Mouse (Mus musculus) CH12.LX (cell line): ENCODE results near the gene Taf10. TPM values are rescaled to one million over a fixed set of nuclear protein-coding genes. Genes with fewer than 3 reads are reported as not detected.
A peak's percentile ranks its signal among the peaks of the same experiment; 100 is the strongest.
"Not testable (repeated sequence)": the region's sequence is repeated elsewhere in the genome, so short reads cannot be mapped to it uniquely, and the experiment has no call there.

Source experiments
- DNase-seq: peaks from one replicate; pipeline ENCODE4 v3.0.0-alpha.2; 2013; ENCODE audit errors: extremely low read depth
- H3K27ac ChIP-seq: 2 replicates; pipeline ENCODE4 v1.5.1; 2012; ENCODE audit warnings: low read depth, mild to moderate bottlenecking, control low read depth, moderate library complexity; ENCODE audit not compliant: insufficient read depth
- H3K27me3 ChIP-seq: replicated peaks from 2 replicates; pipeline ENCODE3; 2012; ENCODE audit warnings: inconsistent platforms
- H3K36me3 ChIP-seq, 2 experiments: replicated peaks in 1 of 2; 2 replicates each; pipeline versions ENCODE3 to v1.6.1; 2012; ENCODE audit warnings: inconsistent platforms in 1 of 2, low read length in 1 of 2, mild to moderate bottlenecking in 1 of 2, mixed read lengths in 1 of 2, moderate library complexity in 1 of 2; ENCODE audit not compliant: control insufficient read depth in 1 of 2, insufficient read depth in 1 of 2
- H3K4me1 ChIP-seq, 2 experiments: 2 replicates each; pipeline ENCODE4 v1.6.1; 2012; ENCODE audit warnings: inconsistent platforms in 1 of 2, moderate library complexity in 1 of 2; ENCODE audit not compliant: insufficient read depth in 2 of 2, control insufficient read depth in 1 of 2
- H3K4me2 ChIP-seq: 2 replicates; pipeline ENCODE4 v1.6.1; 2012; ENCODE audit warnings: low read depth, mild to moderate bottlenecking, control low read depth; ENCODE audit not compliant: poor library complexity, insufficient read depth, severe bottlenecking
- H3K4me3 ChIP-seq, 3 experiments: fragments of 150-350 bp in 1 of 3; sonication (generic) in 1 of 3; replicated peaks in 1 of 3; 2 replicates each; pipeline versions ENCODE3 to v1.5.1; 2011 to 2012; ENCODE audit warnings: low read depth in 2 of 3, low read length in 2 of 3, mild to moderate bottlenecking in 2 of 3, moderate library complexity in 2 of 3, control low read depth in 1 of 3, improper control_type of control experiment in 1 of 3, inconsistent platforms in 1 of 3, mixed read lengths in 1 of 3; ENCODE audit not compliant: poor library complexity in 1 of 3
- H3K79me2 ChIP-seq: replicated peaks from 2 replicates; pipeline ENCODE4 v1.6.1; 2012; ENCODE audit warnings: mild to moderate bottlenecking, moderate library complexity; ENCODE audit not compliant: control insufficient read depth, poor library complexity, insufficient read depth, severe bottlenecking; ENCODE audit errors: extremely low read depth
- H3K9ac ChIP-seq: 2 replicates; pipeline ENCODE4 v1.6.1; 2012; ENCODE audit warnings: low read depth, mild to moderate bottlenecking, control low read depth, moderate library complexity; ENCODE audit not compliant: insufficient read depth
- H3K9me3 ChIP-seq: replicated peaks from 2 replicates; pipeline ENCODE3; 2012; ENCODE audit warnings: low read length, inconsistent platforms, mixed read lengths
- CHD1 ChIP-seq: IDR thresholded peaks from 2 replicates; pipeline ENCODE4 v1.6.1; 2012; ENCODE audit warnings: low read depth, low read length, improper control_type of control experiment, inconsistent platforms
- CTCF ChIP-seq, 2 experiments: IDR thresholded peaks in 1 of 2; conservative IDR thresholded peaks in 1 of 2; 2 replicates each; pipeline ENCODE4 v1.5.1; 2011 to 2012; ENCODE audit warnings: low read depth in 2 of 2, low read length in 2 of 2, improper control_type of control experiment in 1 of 2, inconsistent platforms in 1 of 2, mild to moderate bottlenecking in 1 of 2, moderate library complexity in 1 of 2
- E2F4 ChIP-seq: IDR thresholded peaks from 2 replicates; pipeline ENCODE4 v1.6.1; 2011; ENCODE audit warnings: low read depth, low read length, improper control_type of control experiment; ENCODE audit not compliant: insufficient replicate concordance
- ELF1 ChIP-seq: IDR thresholded peaks from 2 replicates; pipeline ENCODE4 v1.6.1; 2014; ENCODE audit warnings: low read depth, mild to moderate bottlenecking, inconsistent platforms, low read length, improper control_type of control experiment
- GABPA ChIP-seq: IDR thresholded peaks from 2 replicates; pipeline ENCODE4 v1.6.1; 2012; ENCODE audit warnings: low read depth, low read length, improper control_type of control experiment, inconsistent platforms; ENCODE audit not compliant: insufficient replicate concordance
- JUN ChIP-seq: IDR thresholded peaks from 2 replicates; pipeline ENCODE4 v1.6.1; 2011; ENCODE audit warnings: low read depth, mild to moderate bottlenecking, low read length, improper control_type of control experiment, moderate library complexity; ENCODE audit not compliant: insufficient read depth
- MAFK ChIP-seq: IDR thresholded peaks from 2 replicates; pipeline ENCODE4 v1.6.1; 2011; ENCODE audit warnings: low read length, improper control_type of control experiment; ENCODE audit not compliant: insufficient replicate concordance
- MAZ ChIP-seq: IDR thresholded peaks from 2 replicates; pipeline ENCODE4 v1.6.1; 2012; ENCODE audit warnings: low read depth, mild to moderate bottlenecking, inconsistent platforms, low read length, improper control_type of control experiment, moderate library complexity
- MXI1 ChIP-seq: IDR thresholded peaks from 2 replicates; pipeline ENCODE4 v1.6.1; 2011; ENCODE audit warnings: mild to moderate bottlenecking, low read depth, low read length, improper control_type of control experiment
- MYC ChIP-seq: IDR thresholded peaks from 2 replicates; pipeline ENCODE4 v1.6.1; 2011; ENCODE audit warnings: low read depth, mild to moderate bottlenecking, improper control_type of control experiment, low read length
- POLR2A ChIP-seq: IDR thresholded peaks from 2 replicates; pipeline ENCODE4 v1.6.1; 2011; ENCODE audit warnings: low read depth, mild to moderate bottlenecking, improper control_type of control experiment, low read length
- TBP ChIP-seq: conservative IDR thresholded peaks from 2 replicates; pipeline ENCODE4 v1.6.1; 2011; ENCODE audit warnings: low read depth, low read length, improper control_type of control experiment
- USF1 ChIP-seq: IDR thresholded peaks from 2 replicates; pipeline ENCODE4 v1.6.1; 2014; ENCODE audit warnings: low read depth, mild to moderate bottlenecking, inconsistent platforms, low read length, improper control_type of control experiment
- USF2 ChIP-seq: conservative IDR thresholded peaks from 2 replicates; pipeline ENCODE4 v1.6.1; 2011; ENCODE audit warnings: low read depth, low read length, improper control_type of control experiment
- ZKSCAN1 ChIP-seq: IDR thresholded peaks from 2 replicates; pipeline ENCODE4 v1.6.1; 2012; ENCODE audit warnings: low read depth, inconsistent platforms, low read length, improper control_type of control experiment, borderline replicate concordance
- ZNF384 ChIP-seq: IDR thresholded peaks from 2 replicates; pipeline ENCODE4 v1.6.1; 2012; ENCODE audit warnings: low read depth, low read length, improper control_type of control experiment, inconsistent platforms
- dilution Hi-C: fragments of 300-500 bp; cut with MboI; formaldehyde crosslinking; loops from 2 replicates; pipeline ENCODE4 v1.14.3; 2020; ENCODE audit warnings: low sequenced_read_pairs; ENCODE audit not compliant: extremely low pct_unique_long_range_greater_than_20kb, extremely low pct_ligation_motif_present
- in situ Hi-C: fragments of 300-500 bp; cut with MboI; formaldehyde crosslinking; loops from 3 replicates; pipeline ENCODE4 v1.14.3; 2019; ENCODE audit warnings: low sequenced_read_pairs, low pct_ligation_motif_present, low pct_unique_long_range_greater_than_20kb, mixed read lengths
- polyA plus RNA-seq: library from polyadenylated mRNA; unstranded; fragments of >175 nt; gene quantifications from 2 replicates; pipeline ENCODE4 v1.2.1, GENCODE M21; 2012; ENCODE audit warnings: low read depth; ENCODE audit not compliant: insufficient read length
- total RNA-seq, 2 experiments: library from RNA; depleted of rRNA; stranded (reverse); fragments of 300-350 nt in 1 of 2; fragments of >200 nt in 1 of 2; gene quantifications; 2 replicates each; pipeline ENCODE4 v1.2.3; 2012 to 2014

Taf10 gene
- total and polyA plus RNA-seq, 3 experiments = 259 to 461 (median 330) TPM

DNA sequence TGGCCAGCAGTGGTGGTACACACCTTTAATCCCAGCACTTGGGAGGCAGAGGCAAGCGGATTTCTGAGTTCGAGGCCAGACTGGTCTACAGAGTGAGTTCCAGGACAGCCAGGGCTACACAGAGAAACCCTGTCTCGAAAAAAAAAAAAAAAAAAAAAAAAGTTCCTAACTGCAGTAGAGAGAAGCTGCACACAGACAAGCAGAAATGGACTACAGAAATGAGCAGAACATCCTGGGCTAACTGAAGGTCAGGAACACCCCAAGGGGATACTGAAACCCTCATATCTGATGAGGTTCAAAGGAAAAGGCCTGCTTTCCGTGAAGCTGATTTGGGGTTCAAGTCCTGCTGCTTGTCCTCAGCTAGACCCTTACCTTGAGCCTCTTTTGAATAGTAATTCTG is 8.7 kb downstream of the Taf10 start:
- H3K27ac ChIP-seq, dilution Hi-C loops, H3K27me3 ChIP-seq, H3K9me3 ChIP-seq, in situ Hi-C loops, DNase-seq: not testable (repeated sequence)
- peaks cover 11 to 58% of the 10 kb centered on the region in 2 experiments for H3K4me1 ChIP-seq
- peak overlapping the region; percentile 88 for H3K9ac ChIP-seq
- peaks cover 24% of the 10 kb centered on the region for H3K79me2 ChIP-seq
- peaks cover 50 to 58% of the 10 kb centered on the region in 2 experiments for H3K36me3 ChIP-seq
- peak; percentile 81 for TF ChIP-seq ZNF384
- H3K4me2 ChIP-seq = peak overlapping the region; percentile 90
- H3K4me3 ChIP-seq = peak overlapping the region; percentile 80 to 94 (median 89)

DNA sequence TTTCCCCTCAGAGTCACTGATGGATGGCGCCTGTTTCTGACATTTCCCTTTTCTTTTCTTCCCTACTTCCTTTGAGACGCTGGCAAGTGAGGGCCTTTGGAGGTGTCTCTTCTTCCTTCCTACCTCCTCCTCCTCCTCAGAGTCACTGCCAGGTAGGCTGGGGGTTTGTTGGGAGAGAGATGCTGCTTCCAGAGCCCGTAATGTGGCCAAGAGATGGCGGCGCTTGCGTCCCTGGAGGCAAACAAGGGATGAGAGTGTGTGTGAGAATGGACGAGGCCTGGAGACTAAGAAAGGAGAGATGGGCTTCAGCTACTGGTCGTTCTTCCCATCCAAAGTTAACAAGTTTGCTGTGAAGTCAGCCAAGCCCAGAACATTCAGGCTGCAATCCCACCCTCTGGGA is 9.3 kb downstream of the Taf10 start:
- in situ Hi-C loops = no loop called here
- H3K9ac ChIP-seq = peak overlapping the region; percentile 88; the same call in 1 of the 2 replicates
- TF ChIP-seq POLR2A (no peak), ELF1 (no peak), E2F4 (no peak), GABPA (no peak), MAFK (no peak), MAZ (no peak), ZKSCAN1 (no peak), USF2 (no peak), MYC (no peak), CHD1 (no peak)
- TF ChIP-seq, all 38 proteins: peak for 0

DNA sequence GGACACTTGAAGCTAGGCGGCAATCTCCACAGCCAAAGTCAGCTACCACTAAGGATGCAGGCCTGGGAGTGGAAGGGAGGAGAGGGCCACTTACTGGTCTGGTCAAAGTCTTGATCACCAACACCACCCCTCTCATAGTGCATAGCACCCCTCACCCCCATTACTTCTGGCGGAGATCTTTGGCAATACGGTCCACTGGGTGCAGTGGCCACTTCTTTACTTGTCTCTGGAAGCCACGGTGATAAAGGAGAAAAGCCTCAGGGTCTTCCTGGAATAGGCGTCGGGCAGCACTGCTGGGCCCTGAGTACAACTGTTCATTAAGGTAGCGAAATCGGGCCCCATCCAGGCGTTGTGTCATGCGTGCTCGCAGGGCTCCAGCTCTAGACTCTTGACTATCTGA is 10.3 kb downstream of the Taf10 start:
- in situ Hi-C loops = no loop called here
- no peak overlapping the region for H3K4me2 ChIP-seq
- H3K27me3 ChIP-seq = no peaks in the 10 kb centered on the region
- H3K79me2 ChIP-seq = peaks cover 24% of the 10 kb centered on the region
- TF ChIP-seq CTCF (conservative IDR thresholded peaks at IDR 0.05 in 1 of 2, IDR thresholded peaks at IDR 0.05 in 1 of 2; ENCODE audit: low read depth in 2 of 2, low read length in 2 of 2) (no peak), USF1 (no peak), E2F4 (no peak), CHD1 (no peak), GABPA (no peak), USF2 (no peak), MXI1 (no peak), TBP (no peak), JUN (no peak)
- peaks cover 49 to 64% of the 10 kb centered on the region in 2 experiments for H3K36me3 ChIP-seq
- no peaks in the 10 kb centered on the region for H3K9me3 ChIP-seq
- no peak overlapping the region for H3K4me3 ChIP-seq
- no peak overlapping the region for H3K9ac ChIP-seq
- H3K4me1 ChIP-seq = peaks cover 6 to 42% of the 10 kb centered on the region in 2 experiments
- H3K27ac ChIP-seq = no peak overlapping the region
- DNase-seq = no peak
- dilution Hi-C loops = no loop called here

More for the DNA sequence above, 9.3 kb downstream of the Taf10 start:
- Histone ChIP-seq H3K79me2 (peaks cover 24% of the 10 kb centered on the region), H3K4me3 (no peak overlapping the region), H3K4me2 (peak overlapping the region; percentile 90), H3K36me3 (peaks cover 47 to 58% of the 10 kb centered on the region in 2 experiments), H3K4me1 (peaks cover 11 to 51% of the 10 kb centered on the region in 2 experiments), H3K27ac (no peak overlapping the region), H3K9me3 (no peaks in the 10 kb centered on the region), H3K27me3 (no peaks in the 10 kb centered on the region)
- dilution Hi-C loops = no loop called here
- no peak for DNase-seq
